Mouse (Mus musculus) heart, postnatal 4 days (tissue): ENCODE measurements around the gene Wdr82. TPM values are rescaled to one million over a fixed set of nuclear protein-coding genes. Genes with fewer than 3 reads are reported as not detected.
A peak's percentile ranks its signal among the peaks of the same experiment; 100 is the strongest.

ENCODE experiments used
- DNase-seq: peaks from one replicate; pipeline ENCODE4 v3.0.0; 2021
- total RNA-seq, 2 experiments: library from RNA; stranded (reverse); gene quantifications; 2 replicates each; pipeline ENCODE4 v1.2.3; 2021

Gene Wdr82
- total RNA-seq, 2 experiments from 2014 or later = 90.0 to 98.5 TPM

GRCm38 (mm10) chr9:106198962-106199458 is 28.3 kb downstream of the Wdr82 start:
- DNase-seq = peak; percentile 83

- no peak for DNase-seq
Measured at GRCm38 (mm10) chr9:106199535-106200272, 29.0 kb downstream of the Wdr82 start, which contains the start of gene Ppm1m. Ppm1m (minus strand) TSS chr9:106199746.

DNA sequence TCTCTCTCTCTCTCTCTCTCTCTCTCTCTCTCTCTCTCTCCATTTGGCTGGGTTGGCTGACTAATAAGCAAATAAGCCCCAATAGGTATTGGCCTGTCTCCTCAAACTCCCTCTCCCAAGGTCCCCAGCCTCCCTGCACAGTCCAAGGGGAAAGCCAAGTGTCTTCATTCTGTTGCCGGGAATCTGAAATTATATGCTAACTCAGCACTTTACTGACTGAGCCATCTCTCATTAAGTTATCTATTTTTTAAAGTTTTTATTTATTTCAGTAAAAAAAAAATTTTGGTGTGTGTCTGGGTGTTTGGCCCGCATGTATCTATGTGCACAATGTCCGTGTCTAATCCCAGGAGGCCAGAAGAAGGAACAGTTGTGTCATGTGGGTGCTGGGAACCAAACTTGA is 31.2 kb downstream of the Wdr82 start:
- no peak for DNase-seq

DNA sequence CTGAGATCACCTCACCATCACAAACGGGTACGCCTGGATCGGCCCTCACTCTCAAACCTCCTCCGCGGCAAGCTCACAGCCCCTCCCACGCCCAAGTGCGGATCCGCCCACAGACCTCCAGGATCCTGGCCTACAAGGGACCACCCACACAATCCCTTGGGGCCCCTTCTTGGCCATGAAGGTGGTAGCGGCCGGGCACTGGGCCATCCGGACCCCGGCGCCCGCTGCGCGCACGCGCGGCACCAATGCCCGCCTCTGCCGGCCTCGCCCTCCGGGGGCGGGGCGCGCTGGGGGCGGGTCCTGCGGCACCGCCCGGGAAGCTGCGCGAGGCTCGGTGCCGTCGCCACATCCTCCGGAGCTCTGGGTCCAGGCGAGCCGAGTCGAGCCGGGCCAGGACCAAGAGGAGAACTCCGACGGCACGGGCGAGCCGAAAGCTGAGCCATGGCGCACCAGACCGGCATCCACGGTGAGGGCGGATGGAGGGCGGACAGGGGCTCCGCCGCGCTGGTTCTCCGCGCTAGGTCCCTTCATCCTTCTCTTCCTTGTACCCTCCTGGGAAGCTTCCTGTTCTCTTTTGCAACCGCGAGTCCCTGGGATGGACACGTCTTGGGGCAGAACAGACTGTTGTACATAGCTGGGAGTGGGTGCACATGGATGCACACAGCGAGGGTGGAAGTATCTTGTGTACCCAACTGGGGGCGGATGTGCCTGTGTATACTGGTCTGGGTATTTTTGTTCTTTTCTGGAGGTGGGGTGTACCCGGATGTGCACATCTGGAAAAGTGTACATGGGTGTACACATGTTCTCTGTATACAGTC is 32.3 kb downstream of the Wdr82 start, which contains the start of gene Twf2:
Gene Twf2 (plus strand): TSS at position 290 of the 818 bp plus-strand sequence.
- peak; percentile 94 for DNase-seq

DNA sequence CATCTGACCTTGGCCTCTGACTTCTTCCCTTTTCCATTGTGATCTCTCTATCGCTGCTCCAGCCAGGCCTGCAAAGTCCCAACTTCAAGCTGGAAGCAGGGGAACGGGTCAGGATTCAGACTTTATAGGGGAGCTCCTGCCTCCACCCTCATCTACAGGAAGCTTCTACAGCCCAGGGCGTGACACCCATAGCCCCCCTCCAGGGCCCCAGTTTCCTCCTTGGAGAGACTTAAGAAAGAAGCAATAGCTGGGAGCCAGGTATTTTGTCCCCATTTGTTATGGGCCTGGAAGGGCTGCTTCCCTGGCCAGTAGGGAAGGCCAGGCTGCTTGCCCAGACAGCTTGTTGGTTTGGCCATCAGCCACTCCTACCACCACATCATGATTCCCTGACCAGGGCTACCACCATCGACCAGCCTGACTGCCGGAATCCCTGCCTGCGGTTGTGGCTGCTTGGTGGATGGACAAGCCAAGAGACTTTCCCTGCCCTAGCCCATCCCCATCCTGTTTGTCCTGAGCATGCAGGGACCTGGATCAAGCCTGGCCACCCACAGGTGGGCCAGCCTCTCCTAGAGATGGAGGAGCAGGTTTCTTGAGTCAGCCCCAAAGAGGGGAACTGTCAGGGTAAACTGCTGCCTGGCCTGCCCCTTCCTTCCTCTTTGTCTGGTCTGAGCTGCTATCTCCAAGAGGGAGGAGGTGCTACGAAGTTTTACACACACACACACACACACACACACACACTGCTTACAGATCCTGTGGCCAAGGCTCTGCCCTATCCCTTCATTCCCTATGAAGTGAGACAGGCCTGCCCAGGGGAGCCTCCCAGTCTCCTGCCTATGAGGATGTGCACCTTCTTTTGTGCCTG is 33.5 kb downstream of the Wdr82 start:
- no peak for DNase-seq

DNA sequence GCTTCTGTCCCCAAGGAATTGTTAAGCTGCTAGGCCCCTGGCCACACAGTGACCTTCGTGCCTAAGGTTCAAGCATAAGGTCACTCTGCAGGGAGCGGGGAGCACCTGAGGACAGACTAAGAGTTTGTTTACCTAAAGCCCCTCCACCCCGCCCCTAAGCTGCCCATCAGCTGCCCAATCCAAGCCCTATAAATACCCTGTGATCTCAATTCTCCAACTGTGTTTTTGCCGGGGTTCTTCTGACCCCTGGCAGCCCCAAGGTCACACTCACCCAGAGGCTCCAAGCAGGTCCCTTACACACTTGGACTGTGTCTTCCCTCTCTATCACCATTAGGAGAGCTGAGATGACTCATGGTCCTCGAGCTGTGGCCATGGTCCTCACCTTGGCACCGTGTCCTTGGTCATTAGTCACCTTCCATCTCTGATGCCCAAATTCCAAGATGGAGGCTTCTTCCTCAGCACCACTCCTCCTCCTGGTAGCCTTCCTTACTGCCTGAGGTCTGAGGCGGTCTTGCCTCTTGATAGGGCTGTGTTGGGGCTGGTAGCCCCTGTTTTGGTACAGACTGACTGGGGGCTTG is 35.1 kb downstream of the Wdr82 start:
- no peak for DNase-seq

GRCm38 (mm10) chr9:106206515-106206914 is 35.8 kb downstream of the Wdr82 start:
- DNase-seq = peak; percentile 53

DNA sequence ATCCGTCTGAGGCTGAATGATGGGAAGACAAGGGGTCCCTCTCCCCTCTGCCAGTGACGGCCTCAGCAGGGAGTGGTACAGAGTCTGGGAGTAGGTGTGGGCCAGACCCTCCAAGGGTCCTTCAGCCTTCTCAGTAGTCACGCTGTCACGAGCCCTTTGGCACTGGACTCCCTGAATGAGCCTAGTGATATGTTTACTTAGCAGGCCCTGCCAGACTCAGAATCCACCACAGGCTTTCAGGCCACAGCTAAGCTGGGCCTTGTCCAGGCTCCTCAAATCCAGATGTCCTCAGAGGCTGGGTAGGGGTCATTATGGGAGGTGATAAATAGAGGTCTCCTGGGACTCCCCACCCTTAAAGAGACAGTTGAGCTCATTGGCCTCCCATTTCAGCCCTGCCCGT is 37.5 kb downstream of the Wdr82 start:
- DNase-seq = no peak

GRCm38 (mm10) chr9:106209954-106210353 is 39.2 kb downstream of the Wdr82 start:
- DNase-seq = no peak

DNA sequence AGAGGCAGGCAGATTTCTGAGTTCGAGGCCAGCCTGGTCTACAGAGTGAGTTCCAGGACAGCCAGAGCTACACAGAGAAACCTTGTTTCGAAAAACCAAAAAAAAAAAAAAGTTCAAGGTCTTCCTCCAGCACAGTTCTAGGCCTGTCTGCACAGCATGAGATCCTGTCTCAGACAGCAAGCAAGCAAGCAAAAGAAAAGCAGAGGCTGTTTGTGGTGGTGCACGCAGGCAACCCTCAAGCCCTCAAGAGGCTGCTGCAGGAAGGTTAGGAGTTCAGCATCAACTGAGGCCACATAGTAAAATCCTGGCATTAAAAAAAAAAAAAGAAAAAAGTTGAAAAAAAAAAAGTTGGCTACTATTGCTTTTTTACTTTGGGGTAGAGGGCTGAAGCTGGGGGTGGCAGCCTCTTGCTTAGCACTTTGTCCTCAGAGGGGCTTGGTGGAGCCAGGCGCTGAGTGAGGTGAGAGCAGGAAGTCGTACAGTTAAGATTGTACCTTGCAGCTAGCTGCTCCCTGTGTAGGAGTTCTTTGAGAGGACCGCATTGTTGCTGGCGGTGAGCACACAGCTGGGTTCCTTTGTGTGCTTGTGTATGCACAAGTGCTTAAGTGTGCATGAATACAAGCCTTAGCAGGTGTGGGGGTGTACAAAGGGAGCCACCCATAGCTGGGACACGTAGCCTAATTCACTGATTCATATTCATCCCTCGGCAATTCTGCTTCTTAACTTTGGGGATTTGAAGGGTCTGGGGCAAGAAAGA is 40.3 kb downstream of the Wdr82 start:
- no peak for DNase-seq

DNA sequence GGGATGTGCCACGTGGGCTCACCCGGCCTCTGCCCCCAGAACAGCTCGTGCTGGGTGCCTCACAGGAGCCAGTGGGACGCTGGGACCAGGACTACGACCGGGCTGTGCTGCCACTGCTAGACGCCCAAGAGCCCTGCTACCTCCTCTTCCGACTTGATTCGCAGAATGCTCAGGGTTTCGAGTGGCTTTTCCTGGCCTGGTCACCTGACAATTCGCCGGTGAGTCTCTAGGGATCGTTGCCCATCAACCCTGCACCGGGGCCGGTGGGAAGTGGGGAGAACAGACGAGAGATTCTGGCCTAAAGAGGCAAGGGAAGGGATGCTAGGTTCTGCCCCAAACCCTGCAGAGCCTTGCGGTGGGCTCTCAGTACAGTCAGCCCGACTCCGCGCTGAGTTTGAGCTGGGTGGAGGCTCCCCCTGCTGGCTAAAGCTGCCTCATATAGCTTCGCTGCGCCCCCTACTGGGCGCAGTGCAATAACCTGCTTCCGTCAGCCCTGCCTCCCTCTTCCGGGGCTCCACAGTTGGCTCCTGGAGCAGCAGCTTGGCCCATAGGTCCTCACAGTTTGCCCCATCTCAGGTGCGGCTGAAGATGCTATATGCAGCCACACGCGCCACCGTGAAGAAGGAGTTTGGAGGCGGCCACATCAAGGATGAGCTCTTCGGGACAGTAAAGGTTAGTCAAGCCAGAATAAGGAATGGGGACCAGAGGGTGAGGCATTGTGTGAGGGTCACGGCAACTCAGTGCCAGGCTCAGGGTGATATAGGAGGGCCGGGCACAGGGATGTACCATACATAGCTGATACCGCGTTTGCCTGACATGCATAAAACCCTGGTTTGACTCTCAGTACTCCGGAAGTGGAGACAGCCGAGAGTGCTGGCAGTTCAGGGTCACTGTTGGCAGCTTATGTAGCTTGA is 41.2 kb downstream of the Wdr82 start:
- peak; percentile 93 for DNase-seq

GRCm38 (mm10) chr9:106212594-106212981 is 41.9 kb downstream of the Wdr82 start:
- DNase-seq = no peak

DNA sequence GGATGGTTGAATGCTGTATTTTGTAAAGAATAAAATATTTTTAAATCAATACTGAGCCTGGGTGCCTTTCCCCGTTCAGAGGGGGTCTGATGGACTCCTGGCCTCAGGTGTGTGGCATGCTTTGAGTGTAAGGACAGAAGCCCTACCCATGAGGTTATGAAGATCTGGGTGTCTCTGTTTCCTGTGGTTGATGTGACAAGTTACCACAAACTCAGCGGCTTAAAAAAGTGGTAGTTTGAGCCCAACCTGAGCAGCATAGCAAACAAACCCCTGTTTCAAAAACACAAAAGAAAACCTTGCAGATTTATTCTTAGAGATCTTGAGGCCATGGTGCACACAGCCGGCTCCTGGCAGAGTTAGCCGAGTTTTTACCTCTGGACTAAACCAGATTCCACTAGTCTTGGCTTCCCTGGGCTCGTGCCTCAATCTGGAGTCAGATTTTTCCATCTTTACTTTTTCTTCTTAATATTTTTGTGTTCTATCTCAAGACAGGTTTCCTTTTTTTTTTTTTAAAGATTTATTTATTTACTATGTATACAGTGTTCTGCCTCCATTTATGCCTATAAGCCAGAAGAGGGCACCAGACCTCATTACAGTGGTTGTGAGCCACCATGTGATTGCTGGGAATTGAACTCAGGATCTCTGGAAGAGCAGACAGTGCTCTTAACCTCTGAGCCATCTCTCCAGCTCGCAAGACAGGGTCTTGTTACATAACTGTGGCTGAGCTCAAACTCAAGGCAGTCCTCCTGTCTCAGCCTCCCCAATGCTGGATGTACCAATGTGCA is 44.8 kb downstream of the Wdr82 start:
- DNase-seq = no peak

- DNase-seq = no peak
Measured at GRCm38 (mm10) chr9:106216971-106217370, 46.2 kb downstream of the Wdr82 start.

DNA sequence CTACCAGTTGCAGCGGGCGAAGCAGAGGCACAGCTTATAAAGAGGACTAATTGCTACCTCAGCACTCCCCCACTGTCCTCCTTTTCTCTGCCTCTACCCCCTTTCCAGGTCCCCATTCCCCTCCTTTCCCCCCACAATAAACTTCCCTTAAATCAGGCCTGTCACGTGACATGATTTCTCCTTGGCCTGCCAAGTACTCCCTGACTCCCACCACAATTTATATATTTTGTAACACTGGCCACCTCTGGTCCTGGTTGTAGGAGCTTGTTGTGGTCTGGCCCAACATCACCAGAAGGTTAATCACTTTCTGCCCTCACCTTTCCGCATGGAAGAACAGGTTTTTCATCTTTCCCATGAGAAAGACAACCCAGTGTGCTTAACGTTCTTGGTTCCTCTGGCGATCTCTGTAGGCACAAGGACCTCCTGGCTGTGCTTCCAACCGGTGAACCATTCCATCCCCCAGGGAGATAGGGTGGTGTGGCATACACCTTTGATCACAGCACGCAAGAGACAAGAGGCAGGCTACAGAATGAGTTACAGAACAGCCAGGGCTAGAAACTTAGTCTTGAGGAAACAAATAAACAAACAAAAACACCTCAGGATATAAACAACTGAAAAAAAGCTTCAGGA is 50.3 kb downstream of the Wdr82 start:
- no peak for DNase-seq

DNA sequence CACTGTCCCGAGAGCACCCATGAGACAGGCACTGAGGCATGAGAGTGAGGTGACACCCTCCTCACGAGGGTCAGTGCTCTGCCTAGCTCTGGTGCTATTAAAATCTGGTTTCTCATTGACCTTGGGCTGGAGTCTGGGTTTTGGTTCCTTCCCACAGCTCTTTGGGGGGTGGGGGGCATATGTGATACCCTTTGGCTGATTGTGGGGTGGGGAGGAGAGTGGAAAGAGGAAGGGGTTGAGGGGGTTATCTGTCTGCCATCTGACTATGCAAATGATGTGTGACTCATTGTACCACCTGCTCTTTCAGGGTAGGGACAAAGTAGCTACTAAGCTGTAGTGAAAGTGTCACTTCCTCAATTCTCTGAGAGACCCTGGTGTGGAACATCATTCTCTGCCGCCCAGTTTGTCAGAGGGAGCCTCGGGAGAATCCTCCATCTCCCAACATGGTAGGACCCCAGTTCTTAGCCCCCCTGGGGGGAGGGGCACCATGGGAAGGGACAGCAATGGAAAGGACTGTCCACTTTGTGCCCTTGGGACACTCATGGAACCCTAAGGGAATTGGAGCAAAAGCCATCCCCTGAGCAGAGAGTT is 51.6 kb downstream of the Wdr82 start, which contains the start of gene Tlr9:
Gene Tlr9 (plus strand): TSS at position 338 of the 591 bp plus-strand sequence.
- no peak for DNase-seq

GRCm38 (mm10) chr9:106222994-106223393 is 52.3 kb downstream of the Wdr82 start:
- DNase-seq = no peak

- no peak for DNase-seq
Measured at GRCm38 (mm10) chr9:106225469-106226150, 54.9 kb downstream of the Wdr82 start.
